8 mouse cellular contexts compared by ENCODE assay signal in the genomic region with DNA sequence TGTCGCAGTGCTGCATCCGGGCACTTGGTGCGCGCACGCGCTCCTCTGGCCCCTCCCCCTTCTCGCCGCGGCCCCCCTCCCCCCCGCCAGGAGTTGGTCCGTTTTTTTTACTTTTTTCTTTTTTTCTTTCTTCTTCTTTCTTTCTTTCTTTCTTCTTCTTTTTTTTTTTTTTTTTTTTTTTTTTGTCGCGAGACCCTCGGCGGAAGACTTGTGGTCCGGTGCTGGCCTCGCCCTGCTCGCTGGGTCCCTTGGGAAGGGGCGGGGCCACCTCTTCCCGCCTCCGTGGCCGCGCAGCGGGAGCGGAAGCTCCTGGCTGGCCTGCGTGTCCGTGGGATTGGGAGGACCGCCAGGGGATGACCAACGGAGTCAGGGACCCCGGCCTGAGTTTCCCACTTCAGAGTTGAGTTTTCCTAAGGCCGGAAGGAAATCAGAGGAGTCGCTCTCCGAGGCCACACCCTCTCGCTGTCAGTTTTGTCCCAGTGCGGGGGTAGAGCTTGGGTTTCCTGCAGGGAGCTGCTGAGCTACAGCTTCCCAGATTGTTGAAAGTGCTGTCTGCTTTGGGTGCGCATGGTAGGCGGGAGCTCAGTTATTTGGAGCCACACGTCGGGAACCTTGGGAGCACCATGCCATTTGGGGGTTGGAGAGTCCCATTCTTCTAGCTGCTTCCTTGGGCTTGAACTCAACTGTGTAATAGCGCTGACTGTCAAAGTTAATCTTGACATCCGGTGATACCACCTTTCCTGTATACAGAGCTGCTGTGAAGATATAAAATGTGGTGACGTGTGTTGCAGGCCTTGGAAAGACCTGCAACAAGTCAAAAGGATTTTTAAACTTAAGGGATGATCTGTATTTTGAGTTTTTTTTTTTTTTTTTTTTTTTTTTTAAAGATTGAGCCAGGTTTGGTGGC. TPM values are rescaled to one million over a fixed set of nuclear protein-coding genes. Genes with fewer than 3 reads are reported as not detected.
DNase-seq lines count a peak whose midpoint lies in the region; ATAC-seq and TF ChIP-seq lines count a peak whose summit lies in the region.

No protein-coding gene starts in this region.

- no peak for TF ChIP-seq CTCF in ES-Bruce4 (IDR thresholded peaks at IDR 0.05; ENCODE audit: low read depth, low read length)

- no peak for TF ChIP-seq EP300 in ES-Bruce4 (IDR thresholded peaks at IDR 0.05; ENCODE audit: insufficient read depth, low read depth, low read length)

- peak overlapping the region; percentile 80 for H3K4me2 ChIP-seq in forebrain, embryonic 12.5 days
- H3K4me2 ChIP-seq in heart, embryonic 16.5 days (ENCODE audit: low read depth, low read length), result peak overlapping the region; percentile 82
- peak overlapping the region; percentile 90 for H3K4me2 ChIP-seq in liver, embryonic 16.5 days (ENCODE audit: low read depth, low read length)
- peak overlapping the region; percentile 98 for H3K4me2 ChIP-seq in neural tube, embryonic 13.5 days

- TF ChIP-seq POLR2A in ES-Bruce4 (IDR thresholded peaks at IDR 0.05; ENCODE audit: insufficient read depth, low read length), result no peak

- no peaks in the 10 kb centered on the region for H3K9me3 ChIP-seq in ES-Bruce4 (replicated peaks; ENCODE audit: control insufficient read depth, insufficient read depth, low read length, poor library complexity, severe bottlenecking)
- no peaks in the 10 kb centered on the region for H3K9me3 ChIP-seq in forebrain, embryonic 12.5 days
- H3K9me3 ChIP-seq in heart, embryonic 16.5 days (replicated peaks; ENCODE audit: control insufficient read depth, low read length), result no peaks in the 10 kb centered on the region
- no peaks in the 10 kb centered on the region for H3K9me3 ChIP-seq in liver, embryonic 16.5 days (replicated peaks; ENCODE audit: control insufficient read depth, low read length)
- H3K9me3 ChIP-seq in neural tube, embryonic 13.5 days, result no peaks in the 10 kb centered on the region

- H3K9ac ChIP-seq in ES-Bruce4 (ENCODE audit: low read depth, poor library complexity, severe bottlenecking), result peak overlapping the region; percentile 92
- peak overlapping the region; percentile 98 for H3K9ac ChIP-seq in forebrain, embryonic 12.5 days
- H3K9ac ChIP-seq in heart, embryonic 16.5 days (ENCODE audit: low read length), result peak overlapping the region; percentile 95
- peak overlapping the region; percentile 95 for H3K9ac ChIP-seq in liver, embryonic 16.5 days (ENCODE audit: low read depth, low read length)
- H3K9ac ChIP-seq in neural tube, embryonic 13.5 days, result peak overlapping the region; percentile 97

- no peak overlapping the region for H3K27ac ChIP-seq in ES-Bruce4 (ENCODE audit: insufficient read depth, low read length)
- peak overlapping the region; percentile 98 for H3K27ac ChIP-seq in forebrain, embryonic 12.5 days
- H3K27ac ChIP-seq in heart, embryonic 16.5 days (ENCODE audit: low read length), result peak overlapping the region; percentile 94
- peak overlapping the region; percentile 95 for H3K27ac ChIP-seq in liver, embryonic 16.5 days (ENCODE audit: low read length)
- peak overlapping the region; percentile 97 for H3K27ac ChIP-seq in neural tube, embryonic 13.5 days (replicated peaks)

- ATAC-seq in forebrain, embryonic 12.5 days (ENCODE audit: low FRiP score), result peak; percentile 47; the same call in 1 of the 2 replicates
- peak; percentile 47 for ATAC-seq in heart, embryonic 16.5 days (replicated peaks; ENCODE audit: extremely low read depth, insufficient read depth, low FRiP score)
- ATAC-seq in liver, embryonic 16.5 days (ENCODE audit: low read depth), result peak; percentile 67
- ATAC-seq in neural tube, embryonic 13.5 days (ENCODE audit: low read depth), result peak; percentile 42; the same call in 1 of the 2 replicates

- H3K36me3 ChIP-seq in ES-Bruce4 (ENCODE audit: control insufficient read depth, insufficient read depth, low read length, poor library complexity, severe bottlenecking), result peaks cover 38% of the 10 kb centered on the region
- peaks cover 35% of the 10 kb centered on the region for H3K36me3 ChIP-seq in forebrain, embryonic 12.5 days (replicated peaks)
- peaks cover 30% of the 10 kb centered on the region for H3K36me3 ChIP-seq in heart, embryonic 16.5 days (ENCODE audit: control insufficient read depth, insufficient read depth)
- peaks cover 32% of the 10 kb centered on the region for H3K36me3 ChIP-seq in liver, embryonic 16.5 days (ENCODE audit: control insufficient read depth, insufficient read depth)
- H3K36me3 ChIP-seq in neural tube, embryonic 13.5 days, result peaks cover 38% of the 10 kb centered on the region

- peak; percentile 60 for DNase-seq in c-Kit-positive CD71-positive TER-119-positive erythroid progenitor cells, embryonic 14.5 days (ENCODE audit: low spot score)
- peak; percentile 80 to 90 for DNase-seq in kidney, postnatal 36 days
- peak; percentile 88 for DNase-seq in testis, postnatal 10 days (ENCODE audit: low spot score)

- no peaks in the 10 kb centered on the region for H3K4me1 ChIP-seq in ES-Bruce4 (ENCODE audit: control insufficient read depth, insufficient read depth, low read length)
- peaks cover 27% of the 10 kb centered on the region for H3K4me1 ChIP-seq in forebrain, embryonic 12.5 days
- H3K4me1 ChIP-seq in heart, embryonic 16.5 days (ENCODE audit: control insufficient read depth, insufficient read depth, low read length), result peaks cover 16% of the 10 kb centered on the region
- peaks cover 21% of the 10 kb centered on the region for H3K4me1 ChIP-seq in liver, embryonic 16.5 days (ENCODE audit: control insufficient read depth, low read depth, low read length)
- H3K4me1 ChIP-seq in neural tube, embryonic 13.5 days (replicated peaks), result peaks cover 28% of the 10 kb centered on the region

- H3K27me3 ChIP-seq in ES-Bruce4 (ENCODE audit: control insufficient read depth, insufficient read depth, low read length, poor library complexity, severe bottlenecking), result no peaks in the 10 kb centered on the region
- H3K27me3 ChIP-seq in forebrain, embryonic 12.5 days, result no peaks in the 10 kb centered on the region
- no peaks in the 10 kb centered on the region for H3K27me3 ChIP-seq in heart, embryonic 16.5 days (ENCODE audit: control insufficient read depth, insufficient read depth, low read length)
- H3K27me3 ChIP-seq in liver, embryonic 16.5 days (ENCODE audit: control insufficient read depth, insufficient read depth, low read depth, low read length), result no peaks in the 10 kb centered on the region
- H3K27me3 ChIP-seq in neural tube, embryonic 13.5 days, result no peaks in the 10 kb centered on the region

- H3K4me3 ChIP-seq in ES-Bruce4 (ENCODE audit: low read depth, low read length), result peak overlapping the region; percentile 82
- peak overlapping the region; percentile 97 for H3K4me3 ChIP-seq in forebrain, embryonic 12.5 days (replicated peaks)
- H3K4me3 ChIP-seq in heart, embryonic 16.5 days (ENCODE audit: low read length), result peak overlapping the region; percentile 85
- H3K4me3 ChIP-seq in liver, embryonic 16.5 days (ENCODE audit: low read depth, low read length), result peak overlapping the region; percentile 95
- H3K4me3 ChIP-seq in neural tube, embryonic 13.5 days, result peak overlapping the region; percentile 95

- WGBS in forebrain, embryonic 12.5 days, result under 1% methylated on average over 40 of the region's 42 CpGs
- under 1% methylated on average over 40 of the region's 42 CpGs for WGBS in heart, embryonic 16.5 days
- WGBS in liver, embryonic 16.5 days (ENCODE audit: insufficient replicate concordance), result under 1% methylated on average over 42 of the region's 42 CpGs
- under 1% methylated on average over 38 of the region's 42 CpGs for WGBS in neural tube, embryonic 13.5 days

RNA-seq across cellular contexts. Expression of a gene that starts 0.9 kb away (rescaled TPM):
- 1,572 and 1,655 TPM in 2 replicates for polyA plus RNA-seq in ES-Bruce4 (2011; ENCODE audit: insufficient read depth, insufficient read length, low read depth, missing spikeins)
- polyA plus RNA-seq in forebrain, embryonic 12.5 days (2016; fragmentation: Nextera tagmentation; extraction: Ambion mirVana), result 517 and 534 TPM in 2 replicates
- 249 and 255 TPM in 2 replicates for polyA plus RNA-seq in heart, embryonic 16.5 days (2015; fragmentation: Nextera tagmentation; extraction: Ambion mirVana)
- 86.5 and 92.3 TPM in 2 replicates for polyA plus RNA-seq in liver, embryonic 16.5 days (2015; fragmentation: Nextera tagmentation; extraction: Ambion mirVana)
- 376 and 434 TPM in 2 replicates for polyA plus RNA-seq in neural tube, embryonic 13.5 days (2015; fragmentation: Nextera tagmentation; extraction: Ambion mirVana)

RNA-seq across cellular contexts. Expression of a gene that starts 21.6 kb away (rescaled TPM):
- 21.2 and 22.4 TPM in 2 replicates for polyA plus RNA-seq in ES-Bruce4 (2011; ENCODE audit: insufficient read depth, insufficient read length, low read depth, missing spikeins)
- 8.4 and 9.0 TPM in 2 replicates for polyA plus RNA-seq in forebrain, embryonic 12.5 days (2016; fragmentation: Nextera tagmentation; extraction: Ambion mirVana)
- polyA plus RNA-seq in heart, embryonic 16.5 days (2015; fragmentation: Nextera tagmentation; extraction: Ambion mirVana), result 8.8 and 9.6 TPM in 2 replicates
- 2.9 and 3.0 TPM in 2 replicates for polyA plus RNA-seq in liver, embryonic 16.5 days (2015; fragmentation: Nextera tagmentation; extraction: Ambion mirVana)
- 13.7 and 14.8 TPM in 2 replicates for polyA plus RNA-seq in neural tube, embryonic 13.5 days (2015; fragmentation: Nextera tagmentation; extraction: Ambion mirVana)

RNA-seq across cellular contexts. Expression of a gene that starts 25.5 kb away (rescaled TPM):
- 25.0 and 29.8 TPM in 2 replicates for polyA plus RNA-seq in ES-Bruce4 (2011; ENCODE audit: insufficient read depth, insufficient read length, low read depth, missing spikeins)
- 3.3 and 5.9 TPM in 2 replicates for polyA plus RNA-seq in forebrain, embryonic 12.5 days (2016; fragmentation: Nextera tagmentation; extraction: Ambion mirVana)
- polyA plus RNA-seq in heart, embryonic 16.5 days (2015; fragmentation: Nextera tagmentation; extraction: Ambion mirVana), result 60.8 and 72.1 TPM in 2 replicates
- polyA plus RNA-seq in liver, embryonic 16.5 days (2015; fragmentation: Nextera tagmentation; extraction: Ambion mirVana), result 20.7 and 23.0 TPM in 2 replicates
- 7.0 and 7.4 TPM in 2 replicates for polyA plus RNA-seq in neural tube, embryonic 13.5 days (2015; fragmentation: Nextera tagmentation; extraction: Ambion mirVana)

RNA-seq across cellular contexts. Expression of a gene that starts 35.6 kb away (rescaled TPM):
- 0.56 TPM in 1 of 2 replicates, not detected in the other for polyA plus RNA-seq in ES-Bruce4 (2011; ENCODE audit: insufficient read depth, insufficient read length, low read depth, missing spikeins)
- polyA plus RNA-seq in forebrain, embryonic 12.5 days (2016; fragmentation: Nextera tagmentation; extraction: Ambion mirVana), result not detected in 2 replicates
- polyA plus RNA-seq in heart, embryonic 16.5 days (2015; fragmentation: Nextera tagmentation; extraction: Ambion mirVana), result 0.84 and 1.0 TPM in 2 replicates
- polyA plus RNA-seq in liver, embryonic 16.5 days (2015; fragmentation: Nextera tagmentation; extraction: Ambion mirVana), result 0.15 and 0.32 TPM in 2 replicates
- 0.33 TPM in 1 of 2 replicates, not detected in the other for polyA plus RNA-seq in neural tube, embryonic 13.5 days (2015; fragmentation: Nextera tagmentation; extraction: Ambion mirVana)

RNA-seq across cellular contexts. Expression of a gene that starts 38.3 kb away (rescaled TPM):
- 73.0 and 74.5 TPM in 2 replicates for polyA plus RNA-seq in ES-Bruce4 (2011; ENCODE audit: insufficient read depth, insufficient read length, low read depth, missing spikeins)
- polyA plus RNA-seq in forebrain, embryonic 12.5 days (2016; fragmentation: Nextera tagmentation; extraction: Ambion mirVana), result 1.5 and 2.4 TPM in 2 replicates
- 1.6 and 8.3 TPM in 2 replicates for polyA plus RNA-seq in heart, embryonic 16.5 days (2015; fragmentation: Nextera tagmentation; extraction: Ambion mirVana)
- 14.8 and 18.5 TPM in 2 replicates for polyA plus RNA-seq in liver, embryonic 16.5 days (2015; fragmentation: Nextera tagmentation; extraction: Ambion mirVana)
- 0.18 and 0.58 TPM in 2 replicates for polyA plus RNA-seq in neural tube, embryonic 13.5 days (2015; fragmentation: Nextera tagmentation; extraction: Ambion mirVana)
